ENCODE assay signal across 33 mouse cellular contexts in genomic region chr11:32573669-32574068, GRCm38 (mm10). TPM values are rescaled to one million over a fixed set of nuclear protein-coding genes. Genes with fewer than 3 reads are reported as not detected.
"Had no signal": no experiment of that assay in that cellular context is flagged by ENCODE, and none has a peak within 500 bp of the region (broad histone marks: within the 10 kb centered on the region; RNA-seq: fewer than 3 reads in every experiment).

No protein-coding gene starts in this region.

- DNase-seq: heart, postnatal 10 days; heart, postnatal 14 days; heart, postnatal 36 days; heart, postnatal 4 days; kidney, adult 11 months; kidney, adult 18-20 months; kidney, adult 2 months; kidney, adult 8-10 months; kidney, adult 9 months; kidney, postnatal 10 days; kidney, postnatal 14 days; kidney, postnatal 25 days; kidney, postnatal 36 days; kidney, postnatal 4 days; layer of hippocampus, adult 9-11 months; layer of hippocampus, postnatal 36 days had no signal

- ATAC-seq: hindbrain, embryonic 16.5 days; hindbrain, postnatal 0 days; inflammation-experienced regulatory T-cells, adult 6 months; intestine, embryonic 15.5 days; intestine, embryonic 16.5 days; intestine, postnatal 0 days had no signal

- H3K27me3 ChIP-seq: heart, embryonic 15.5 days; hindbrain, embryonic 12.5 days; hindbrain, embryonic 13.5 days; hindbrain, embryonic 15.5 days; intestine, embryonic 15.5 days; kidney, embryonic 15.5 days had no signal

- H3K36me3 ChIP-seq: heart, embryonic 15.5 days; hindbrain, embryonic 10.5 days; hindbrain, embryonic 12.5 days; hindbrain, embryonic 13.5 days; hindbrain, embryonic 15.5 days; intestine, embryonic 15.5 days; kidney, embryonic 15.5 days had no signal

- H3K4me1 ChIP-seq: heart, embryonic 15.5 days had no signal

- H3K9me3 ChIP-seq: heart, embryonic 15.5 days; hindbrain, embryonic 10.5 days; hindbrain, embryonic 12.5 days; hindbrain, embryonic 13.5 days; hindbrain, embryonic 15.5 days; intestine, embryonic 15.5 days; kidney, embryonic 15.5 days had no signal

- H3K27ac ChIP-seq: heart, embryonic 15.5 days; hindbrain, embryonic 10.5 days; hindbrain, embryonic 12.5 days; hindbrain, embryonic 13.5 days; hindbrain, embryonic 14.5 days; hindbrain, embryonic 15.5 days; hindbrain, postnatal 0 days; intestine, embryonic 15.5 days; kidney, embryonic 15.5 days; kidney, postnatal 0 days; layer of hippocampus, adult 2 months; left cerebral cortex, adult 2 months had no signal

- H3K4me3 ChIP-seq: heart, embryonic 15.5 days; hindbrain, embryonic 10.5 days; hindbrain, embryonic 12.5 days; hindbrain, embryonic 13.5 days; hindbrain, embryonic 15.5 days; intestine, embryonic 15.5 days; kidney, embryonic 15.5 days; layer of hippocampus, adult 2 months; left cerebral cortex, adult 2 months had no signal

RNA-seq across cellular contexts. Expression of gene Efcab9, which starts 41.8 kb away (rescaled TPM):
- polyA plus RNA-seq: hindbrain, embryonic 10.5 days; hindbrain, embryonic 12.5 days; hindbrain, embryonic 13.5 days; hindbrain, embryonic 14.5 days; hindbrain, embryonic 16.5 days; hindbrain, postnatal 0 days; kidney, adult 2 months; large intestine, adult 2 months had no signal
